In genomic region chr17:49615241-49615651, GRCm38 (mm10) we compare ENCODE assay signal across 8 mouse cellular contexts. TPM values are rescaled to one million over a fixed set of nuclear protein-coding genes. Genes with fewer than 3 reads are reported as not detected.
DNase-seq lines count a peak whose midpoint lies in the region; ATAC-seq and TF ChIP-seq lines count a peak whose summit lies in the region.

No protein-coding gene starts in this region.

- no peak for DNase-seq in kidney, adult 2 months
- no peak for DNase-seq in kidney, adult 18-20 months
- DNase-seq in embryonic facial prominence, embryonic 10.5 days (ENCODE audit: low spot score) = no peak
- no peak for DNase-seq in hindbrain, embryonic 14.5 days (ENCODE audit: low spot score)
- no peak for DNase-seq in spleen, adult 18-20 months
- DNase-seq in frontal cortex, postnatal 10 days (ENCODE audit: low spot score in 2 of 2) = no peak
- DNase-seq in thymus, adult 18-20 months = no peak

- no peak overlapping the region for H3K27ac ChIP-seq in kidney, adult 2 months (ENCODE audit: insufficient read depth, low read depth, low read length)
- H3K27ac ChIP-seq in embryonic facial prominence, embryonic 10.5 days (replicated peaks) = peak overlapping the region; percentile 81
- no peak overlapping the region for H3K27ac ChIP-seq in hindbrain, embryonic 14.5 days
- H3K27ac ChIP-seq in midbrain, embryonic 12.5 days (replicated peaks) = no peak overlapping the region

- TF ChIP-seq POLR2A in kidney, adult 2 months (IDR thresholded peaks at IDR 0.05; ENCODE audit: low read depth, low read length) = no peak

- H3K4me3 ChIP-seq in kidney, adult 2 months (ENCODE audit: insufficient read depth, low read depth, low read length) = peak overlapping the region; percentile 52
- peak overlapping the region; percentile 78 for H3K4me3 ChIP-seq in embryonic facial prominence, embryonic 10.5 days
- peak overlapping the region; percentile 57 for H3K4me3 ChIP-seq in hindbrain, embryonic 14.5 days (replicated peaks; ENCODE audit: low read length)
- H3K4me3 ChIP-seq in midbrain, embryonic 12.5 days = peak overlapping the region; percentile 63

- no peaks in the 10 kb centered on the region for H3K4me1 ChIP-seq in kidney, adult 2 months (ENCODE audit: control insufficient read depth, insufficient read depth, low read length)
- peaks cover 17% of the 10 kb centered on the region for H3K4me1 ChIP-seq in embryonic facial prominence, embryonic 10.5 days
- peaks cover 10% of the 10 kb centered on the region; the same call in 1 of the 2 replicates for H3K4me1 ChIP-seq in hindbrain, embryonic 14.5 days (replicated peaks; ENCODE audit: control insufficient read depth, insufficient read depth, low read length)
- 0 out of 2 replicates have a peak, but pooled peaks cover 4% of the 10 kb centered on the region for H3K4me1 ChIP-seq in midbrain, embryonic 12.5 days

- H3K27me3 ChIP-seq in kidney, adult 2 months (replicated peaks; ENCODE audit: control insufficient read depth, insufficient read depth, low read length) = no peaks in the 10 kb centered on the region
- H3K27me3 ChIP-seq in embryonic facial prominence, embryonic 10.5 days (replicated peaks; ENCODE audit: low read depth, poor library complexity, severe bottlenecking) = no peaks in the 10 kb centered on the region
- no peaks in the 10 kb centered on the region for H3K27me3 ChIP-seq in hindbrain, embryonic 14.5 days (ENCODE audit: control insufficient read depth, insufficient read depth, low read length)
- H3K27me3 ChIP-seq in midbrain, embryonic 12.5 days = peaks cover 5% of the 10 kb centered on the region; the same call in 1 of the 2 replicates

- peak overlapping the region; percentile 84 for H3K4me2 ChIP-seq in hindbrain, embryonic 14.5 days (replicated peaks)
- H3K4me2 ChIP-seq in midbrain, embryonic 12.5 days (replicated peaks) = peak overlapping the region; percentile 89

- no peaks in the 10 kb centered on the region for H3K36me3 ChIP-seq in kidney, adult 2 months (ENCODE audit: control insufficient read depth, insufficient read depth, low read length)
- no peaks in the 10 kb centered on the region for H3K36me3 ChIP-seq in embryonic facial prominence, embryonic 10.5 days (replicated peaks)
- H3K36me3 ChIP-seq in hindbrain, embryonic 14.5 days (replicated peaks; ENCODE audit: control insufficient read depth, insufficient read depth) = no peaks in the 10 kb centered on the region
- H3K36me3 ChIP-seq in midbrain, embryonic 12.5 days = no peaks in the 10 kb centered on the region

- H3K9ac ChIP-seq in hindbrain, embryonic 14.5 days = peak overlapping the region; percentile 58
- H3K9ac ChIP-seq in midbrain, embryonic 12.5 days (replicated peaks) = peak overlapping the region; percentile 63

- no peak for TF ChIP-seq CTCF in kidney, adult 2 months (conservative IDR thresholded peaks at IDR 0.05; ENCODE audit: insufficient read depth, insufficient read length, low read depth, low read length)

- ATAC-seq in hindbrain, embryonic 14.5 days (ENCODE audit: low FRiP score) = peak; percentile 85
- peak; percentile 88 for ATAC-seq in midbrain, embryonic 12.5 days (ENCODE audit: low FRiP score, low read depth)

- WGBS in kidney, adult 2 months = 1% methylated on average over 26 of the region's 26 CpGs
- WGBS in embryonic facial prominence, embryonic 10.5 days = 1% methylated on average over 26 of the region's 26 CpGs
- WGBS in hindbrain, embryonic 14.5 days = 1% methylated on average over 26 of the region's 26 CpGs
- WGBS in midbrain, embryonic 12.5 days = under 1% methylated on average over 26 of the region's 26 CpGs

- H3K9me3 ChIP-seq in embryonic facial prominence, embryonic 10.5 days = no peaks in the 10 kb centered on the region
- no peaks in the 10 kb centered on the region for H3K9me3 ChIP-seq in hindbrain, embryonic 14.5 days (ENCODE audit: control insufficient read depth, low read length)
- H3K9me3 ChIP-seq in midbrain, embryonic 12.5 days = no peaks in the 10 kb centered on the region

RNA-seq across cellular contexts. Expression of gene Kif6, which starts 0.3 kb away (rescaled TPM):
- 0.22 and 0.34 TPM in 2 replicates for polyA plus RNA-seq in kidney, adult 2 months (2012; rRNA removed)
- polyA plus RNA-seq in embryonic facial prominence, embryonic 10.5 days (2016; fragmentation: Nextera tagmentation; extraction: Ambion mirVana) = 2.7 and 3.5 TPM in 2 replicates
- polyA plus RNA-seq in hindbrain, embryonic 14.5 days (2014; fragmentation: Nextera tagmentation; extraction: Ambion mirVana) = 2.3 and 3.7 TPM in 2 replicates
- polyA plus RNA-seq in midbrain, embryonic 12.5 days (2016; fragmentation: Nextera tagmentation; extraction: Ambion mirVana) = 2.1 and 3.0 TPM in 2 replicates

RNA-seq across cellular contexts. Expression of gene Daam2, which starts 51.1 kb away (rescaled TPM):
- 13.2 and 13.5 TPM in 2 replicates for polyA plus RNA-seq in kidney, adult 2 months (2012; rRNA removed)
- polyA plus RNA-seq in embryonic facial prominence, embryonic 10.5 days (2016; fragmentation: Nextera tagmentation; extraction: Ambion mirVana) = 4.8 and 6.1 TPM in 2 replicates
- 3.1 and 3.2 TPM in 2 replicates for polyA plus RNA-seq in hindbrain, embryonic 14.5 days (2014; fragmentation: Nextera tagmentation; extraction: Ambion mirVana)
- polyA plus RNA-seq in midbrain, embryonic 12.5 days (2016; fragmentation: Nextera tagmentation; extraction: Ambion mirVana) = 1.9 and 2.0 TPM in 2 replicates
